Mouse (Mus musculus): ENCODE measurements at regions not wholly inside any gene's neighbourhood (a gene's known extent, or its start where the extent isn't known, plus 50 kb on each side); places are given as distances from the start of the nearest gene placed in this dataset.
"Not testable (repeated sequence)": the region's sequence is repeated elsewhere in the genome, so short reads cannot be mapped to it uniquely, and the experiment has no call there.

- Histone ChIP-seq H3K4me2 (ENCODE audit: low read depth, low read length, poor library complexity, severe bottlenecking) (no peak overlapping the region), H3K27ac (ENCODE audit: low read depth, low read length) (no peak overlapping the region), H3K9me3 (ENCODE audit: low read length) (no peaks in the 10 kb centered on the region), H3K36me3 (ENCODE audit: insufficient read depth, low read length) (no peaks in the 10 kb centered on the region), H3K4me3 (ENCODE audit: low read depth, low read length) (no peak overlapping the region), H3K9ac (replicated peaks; ENCODE audit: low read length, poor library complexity, severe bottlenecking) (no peak overlapping the region), H3K27me3 (ENCODE audit: insufficient read depth, low read length) (no peaks in the 10 kb centered on the region), H3K4me1 (ENCODE audit: insufficient read depth, low read length) (no peaks in the 10 kb centered on the region)
- DNase-seq (ENCODE audit: low spot score) (no peak), ATAC-seq (ENCODE audit: low FRiP score) (no peak)
- TF ChIP-seq CTCF (IDR thresholded peaks at IDR 0.05) = no peak
Observed at GRCm38 (mm10) chr16:51002876-51003275, 411.9 kb upstream of the Ccdc54 start.

DNA sequence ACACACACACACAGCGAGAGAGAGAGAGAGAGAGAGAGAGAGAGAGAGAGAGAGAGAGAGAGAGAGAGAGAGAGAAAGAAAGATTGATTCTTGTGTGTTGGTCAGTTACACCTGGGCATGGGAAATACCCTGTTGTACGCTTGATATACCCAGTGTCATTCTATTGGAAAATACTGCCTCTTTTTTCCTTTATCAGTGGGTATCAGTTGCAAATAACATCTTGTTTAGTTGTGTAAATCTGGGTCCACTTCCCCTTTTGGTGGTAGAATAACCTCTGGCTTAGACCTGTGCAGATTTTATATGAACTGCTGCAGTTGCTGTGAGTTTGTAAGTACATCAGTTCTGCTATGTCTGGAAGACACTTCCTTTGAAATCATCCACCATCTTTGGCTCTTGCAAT, 373.4 kb upstream of the Ccdc54 start:
- TF ChIP-seq CTCF (IDR thresholded peaks at IDR 0.05) = no peak
- Histone ChIP-seq H3K9ac (replicated peaks; ENCODE audit: low read length, poor library complexity, severe bottlenecking) (no peak overlapping the region), H3K27ac (ENCODE audit: low read depth, low read length) (no peak overlapping the region), H3K4me3 (ENCODE audit: low read depth, low read length) (no peak overlapping the region), H3K9me3 (ENCODE audit: low read length) (no peaks in the 10 kb centered on the region), H3K27me3 (ENCODE audit: insufficient read depth, low read length) (no peaks in the 10 kb centered on the region), H3K36me3 (ENCODE audit: insufficient read depth, low read length) (no peaks in the 10 kb centered on the region), H3K4me1 (ENCODE audit: insufficient read depth, low read length) (no peaks in the 10 kb centered on the region), H3K4me2 (ENCODE audit: low read depth, low read length, poor library complexity, severe bottlenecking) (no peak overlapping the region)
- DNase-seq (ENCODE audit: low spot score) (no peak), ATAC-seq (ENCODE audit: low FRiP score) (no peak)
- 83% methylated on average over 1 of the region's 2 CpGs for WGBS

GRCm38 (mm10) chr16:50944091-50944490, 353.1 kb upstream of the Ccdc54 start:
- no peaks in the 10 kb centered on the region for H3K36me3 ChIP-seq (ENCODE audit: insufficient read depth, low read length)
- 66% methylated on average over 4 of the region's 4 CpGs for WGBS
- no peaks in the 10 kb centered on the region for H3K9me3 ChIP-seq (ENCODE audit: low read length)
- H3K4me3 ChIP-seq (ENCODE audit: low read depth, low read length) = no peak overlapping the region
- H3K4me2 ChIP-seq (ENCODE audit: low read depth, low read length, poor library complexity, severe bottlenecking) = no peak overlapping the region
- no peaks in the 10 kb centered on the region for H3K27me3 ChIP-seq (ENCODE audit: insufficient read depth, low read length)
- TF ChIP-seq CTCF (IDR thresholded peaks at IDR 0.05) = no peak
- no peak overlapping the region for H3K27ac ChIP-seq (ENCODE audit: low read depth, low read length)
- H3K4me1 ChIP-seq (ENCODE audit: insufficient read depth, low read length) = no peaks in the 10 kb centered on the region
- DNase-seq (ENCODE audit: low spot score) (no peak), ATAC-seq (ENCODE audit: low FRiP score) (no peak)
- H3K9ac ChIP-seq (replicated peaks; ENCODE audit: low read length, poor library complexity, severe bottlenecking) = no peak overlapping the region

DNA sequence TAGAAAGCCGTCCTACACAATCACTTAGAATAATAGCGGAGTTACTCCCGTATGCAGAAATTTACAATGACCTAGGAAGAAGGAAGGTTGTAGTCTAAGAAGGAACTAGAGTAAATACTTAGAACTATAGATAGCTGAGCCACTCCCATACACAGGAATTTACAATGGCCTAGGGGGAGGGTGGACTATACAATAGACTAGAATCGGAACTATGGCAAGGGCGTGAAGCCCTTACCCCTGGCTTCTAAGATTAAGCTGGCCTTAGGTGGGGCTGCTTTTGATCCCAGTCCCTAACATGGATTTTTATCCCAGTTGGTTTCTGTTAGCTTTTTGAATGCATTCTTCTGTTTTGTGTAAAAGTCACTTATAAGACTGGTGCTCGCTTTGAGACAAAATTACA, 352.6 kb upstream of the Ccdc54 start:
- not testable (repeated sequence) for H3K4me1 ChIP-seq (ENCODE audit: insufficient read depth, low read length); H3K27ac ChIP-seq (ENCODE audit: low read depth, low read length)

GRCm38 (mm10) chr16:50942291-50942690, 351.3 kb upstream of the Ccdc54 start:
- no peaks in the 10 kb centered on the region for H3K9me3 ChIP-seq (ENCODE audit: low read length)
- no peaks in the 10 kb centered on the region for H3K36me3 ChIP-seq (ENCODE audit: insufficient read depth, low read length)
- H3K27me3 ChIP-seq (ENCODE audit: insufficient read depth, low read length) = no peaks in the 10 kb centered on the region
- no peak for TF ChIP-seq CTCF (IDR thresholded peaks at IDR 0.05)
- no peak overlapping the region for H3K9ac ChIP-seq (replicated peaks; ENCODE audit: low read length, poor library complexity, severe bottlenecking)
- no peak overlapping the region for H3K4me3 ChIP-seq (ENCODE audit: low read depth, low read length)
- no peak overlapping the region for H3K4me2 ChIP-seq (ENCODE audit: low read depth, low read length, poor library complexity, severe bottlenecking)
- ATAC-seq (ENCODE audit: low FRiP score) = no peak
- no peak overlapping the region for H3K27ac ChIP-seq (ENCODE audit: low read depth, low read length)
- no peak for DNase-seq (ENCODE audit: low spot score)
- no peaks in the 10 kb centered on the region for H3K4me1 ChIP-seq (ENCODE audit: insufficient read depth, low read length)

More for the DNA sequence above, 352.6 kb upstream of the Ccdc54 start:
- H3K36me3 ChIP-seq (ENCODE audit: insufficient read depth, low read length); ATAC-seq (ENCODE audit: low FRiP score); H3K27me3 ChIP-seq (ENCODE audit: insufficient read depth, low read length); DNase-seq (ENCODE audit: low spot score); H3K4me3 ChIP-seq (ENCODE audit: low read depth, low read length); H3K4me2 ChIP-seq (ENCODE audit: low read depth, low read length, poor library complexity, severe bottlenecking); H3K9me3 ChIP-seq (ENCODE audit: low read length); H3K9ac ChIP-seq (replicated peaks; ENCODE audit: low read length, poor library complexity, severe bottlenecking): not testable (repeated sequence)
- 94% methylated on average over 6 of the region's 6 CpGs for WGBS

GRCm38 (mm10) chr16:50939316-50939715, 348.4 kb upstream of the Ccdc54 start:
- no peak for ATAC-seq (ENCODE audit: low FRiP score)

GRCm38 (mm10) chr16:50907732-50908131, 316.8 kb upstream of the Ccdc54 start:
- no peak overlapping the region for H3K27ac ChIP-seq (ENCODE audit: low read depth, low read length)
- ATAC-seq (ENCODE audit: low FRiP score) = no peak; the same call in 1 of the 2 replicates
- no peak overlapping the region for H3K4me3 ChIP-seq (ENCODE audit: low read depth, low read length)
- TF ChIP-seq CTCF (IDR thresholded peaks at IDR 0.05) = no peak
- H3K9me3 ChIP-seq (ENCODE audit: low read length) = no peaks in the 10 kb centered on the region
- H3K27me3 ChIP-seq (ENCODE audit: insufficient read depth, low read length) = no peaks in the 10 kb centered on the region
- no peak overlapping the region for H3K4me2 ChIP-seq (ENCODE audit: low read depth, low read length, poor library complexity, severe bottlenecking)
- no peak for DNase-seq (ENCODE audit: low spot score)
- H3K36me3 ChIP-seq (ENCODE audit: insufficient read depth, low read length) = no peaks in the 10 kb centered on the region
- 28% methylated on average over 2 of the region's 2 CpGs for WGBS
- H3K4me1 ChIP-seq (ENCODE audit: insufficient read depth, low read length) = no peaks in the 10 kb centered on the region
- H3K9ac ChIP-seq (replicated peaks; ENCODE audit: low read length, poor library complexity, severe bottlenecking) = no peak overlapping the region

More at GRCm38 (mm10) chr16:50939316-50939715, 348.4 kb upstream of the Ccdc54 start:
- no peak overlapping the region for H3K4me2 ChIP-seq (ENCODE audit: low read depth, low read length, poor library complexity, severe bottlenecking)
- no peaks in the 10 kb centered on the region for H3K4me1 ChIP-seq (ENCODE audit: insufficient read depth, low read length)
- DNase-seq (ENCODE audit: low spot score) = no peak
- no peaks in the 10 kb centered on the region for H3K27me3 ChIP-seq (ENCODE audit: insufficient read depth, low read length)
- no peak; the same call in 1 of the 2 replicates for TF ChIP-seq CTCF (IDR thresholded peaks at IDR 0.05)
- no peak overlapping the region for H3K27ac ChIP-seq (ENCODE audit: low read depth, low read length)
- WGBS = 41% methylated on average over 6 of the region's 6 CpGs
- no peaks in the 10 kb centered on the region for H3K9me3 ChIP-seq (ENCODE audit: low read length)
- no peak overlapping the region for H3K4me3 ChIP-seq (ENCODE audit: low read depth, low read length)
- H3K9ac ChIP-seq (replicated peaks; ENCODE audit: low read length, poor library complexity, severe bottlenecking) = no peak overlapping the region
- no peaks in the 10 kb centered on the region for H3K36me3 ChIP-seq (ENCODE audit: insufficient read depth, low read length)

Data from midbrain, postnatal 0 days (tissue).